Mouse (Mus musculus) cerebellum, adult 2 months (tissue): ENCODE results near the gene Gzmb.
"Not testable (repeated sequence)": the region's sequence is repeated elsewhere in the genome, so short reads cannot be mapped to it uniquely, and the experiment has no call there.

ENCODE experiments used
- CTCF ChIP-seq: fragments of 200-500 bp; IDR thresholded peaks from 2 replicates; pipeline ENCODE4 v1.5.1; 2011; ENCODE audit warnings: low read depth, mild to moderate bottlenecking, control low read depth, low read length, moderate library complexity, borderline replicate concordance; ENCODE audit not compliant: insufficient read depth
- POLR2A ChIP-seq: fragments of 200-500 bp; IDR thresholded peaks from 2 replicates; pipeline ENCODE4 v1.6.1; 2011; ENCODE audit warnings: low read length, control low read depth, borderline replicate concordance; ENCODE audit not compliant: insufficient read depth

- not testable (repeated sequence) for TF ChIP-seq POLR2A, CTCF
Measured at GRCm38 (mm10) chr14:56311801-56312200, 49.7 kb upstream of the Gzmb start.
